Mouse (Mus musculus): ENCODE measurements around the gene Ifi206. TPM values are rescaled to one million over a fixed set of nuclear protein-coding genes. Genes with fewer than 3 reads are reported as not detected.

Gene Ifi206
- polyA plus RNA-seq, 1 experiment from 2014 or later: 0.18 TPM

Small RNAs within 50 kb of the gene (microRNA-seq; reads per million reads assigned to microRNA genes)
- gene Gm44481: not detected

Other genes starting within 250 kb of the Ifi206 start
- not detected in 2 replicates for gene Olfr418, start 225.0 kb downstream of the Ifi206 start, polyA plus RNA-seq (2015; fragmentation: Nextera tagmentation; extraction: Ambion mirVana)
- not detected in 2 replicates for gene Mptx2, start 213.3 kb downstream of the Ifi206 start, polyA plus RNA-seq (2015; fragmentation: Nextera tagmentation; extraction: Ambion mirVana)
- 2.8 and 7.4 TPM in 2 replicates for gene Ackr1, start 157.3 kb downstream of the Ifi206 start, polyA plus RNA-seq (2015; fragmentation: Nextera tagmentation; extraction: Ambion mirVana)
- gene Aim2, start 140.2 kb downstream of the Ifi206 start, polyA plus RNA-seq (2015; fragmentation: Nextera tagmentation; extraction: Ambion mirVana): 2.3 and 3.3 TPM in 2 replicates
- gene Cadm3, start 123.3 kb downstream of the Ifi206 start, polyA plus RNA-seq (2015; fragmentation: Nextera tagmentation; extraction: Ambion mirVana): 2.9 and 3.8 TPM in 2 replicates
- gene Ifi214, start 44.9 kb upstream of the Ifi206 start, polyA plus RNA-seq (2015; fragmentation: Nextera tagmentation; extraction: Ambion mirVana): 0.04 TPM in 1 of 2 replicates, not detected in the other
- gene Ifi213, start 108.2 kb upstream of the Ifi206 start, polyA plus RNA-seq (2015; fragmentation: Nextera tagmentation; extraction: Ambion mirVana): 0.45 and 0.54 TPM in 2 replicates
- 0.67 and 0.80 TPM in 2 replicates for gene Ifi209, start 139.9 kb upstream of the Ifi206 start, polyA plus RNA-seq (2015; fragmentation: Nextera tagmentation; extraction: Ambion mirVana)
- gene Ifi208, start 182.6 kb upstream of the Ifi206 start, polyA plus RNA-seq (2015; fragmentation: Nextera tagmentation; extraction: Ambion mirVana): not detected in 2 replicates